Mouse (Mus musculus) stomach, embryonic 16.5 days (tissue): ENCODE measurements at regions not wholly inside any gene's neighbourhood (a gene's known extent, or its start where the extent isn't known, plus 50 kb on each side); places are given as distances from the start of the nearest gene placed in this dataset.

Experiments used
- ATAC-seq: fragments of 200-750 bp; cut with Nextera tagmentation; 2 replicates; pipeline ENCODE4 v1.8.0; 2017; ENCODE audit warnings: moderate number of reproducible peaks, moderate TSS enrichment; ENCODE audit not compliant: insufficient read depth, low FRiP score
- H3K27ac ChIP-seq: fragments of 300-500 bp; sonication (generic); 2 replicates; pipeline ENCODE4 v1.5.1; 2014; ENCODE audit warnings: low read length
- H3K27me3 ChIP-seq: fragments of 300-500 bp; sonication (generic); 2 replicates; pipeline ENCODE4 v1.6.1; 2014; ENCODE audit warnings: low read length, control low read depth, mixed read lengths; ENCODE audit not compliant: control insufficient read depth, insufficient read depth
- H3K36me3 ChIP-seq: fragments of 300-500 bp; sonication (generic); 2 replicates; pipeline ENCODE4 v1.6.1; 2014; ENCODE audit warnings: low read length; ENCODE audit not compliant: control insufficient read depth, insufficient read depth
- H3K4me1 ChIP-seq: fragments of 300-500 bp; sonication (generic); 2 replicates; pipeline ENCODE4 v1.6.1; 2014; ENCODE audit warnings: low read length, control low read depth, mixed read lengths; ENCODE audit not compliant: control insufficient read depth, insufficient read depth
- H3K4me2 ChIP-seq: fragments of 300-500 bp; sonication (generic); 2 replicates; pipeline ENCODE4 v1.6.1; 2014; ENCODE audit warnings: low read depth, low read length, mixed read lengths
- H3K4me3 ChIP-seq: fragments of 300-500 bp; sonication (generic); replicated peaks from 2 replicates; pipeline ENCODE4 v1.5.1; 2014; ENCODE audit warnings: mild to moderate bottlenecking, low read length
- H3K9ac ChIP-seq: fragments of 300-500 bp; sonication (generic); 2 replicates; pipeline ENCODE4 v1.6.1; 2014; ENCODE audit warnings: low read length
- H3K9me3 ChIP-seq: fragments of 300-500 bp; sonication (generic); replicated peaks from 2 replicates; pipeline ENCODE4 v1.6.1; 2016; ENCODE audit warnings: low read length, control low read depth; ENCODE audit not compliant: control insufficient read depth
- WGBS: fragments of 180-500 bp; shearing (Covaris S2); extraction: QIAGEN DNeasy Blood & Tissue Kit; methylation state at CpG from one replicate; pipeline ENCODE4 v1.1.7; 2014; 5-methylcytosine and 5-hydroxymethylcytosine counted together

GRCm38 (mm10) chr12:112412351-112412697 lies 76.9 kb upstream of the A530016L24Rik start:
- Histone ChIP-seq H3K36me3 (no peaks in the 10 kb centered on the region), H3K4me1 (no peaks in the 10 kb centered on the region), H3K4me2 (no peak overlapping the region), H3K27ac (no peak overlapping the region), H3K9ac (no peak overlapping the region), H3K9me3 (no peaks in the 10 kb centered on the region), H3K4me3 (no peak overlapping the region), H3K27me3 (no peaks in the 10 kb centered on the region)
- ATAC-seq, result no peak
- 42% methylated on average over 2 of the region's 2 CpGs for WGBS

- Histone ChIP-seq H3K27ac (no peak overlapping the region), H3K9me3 (no peaks in the 10 kb centered on the region), H3K4me1 (no peaks in the 10 kb centered on the region), H3K27me3 (no peaks in the 10 kb centered on the region), H3K9ac (no peak overlapping the region), H3K36me3 (no peaks in the 10 kb centered on the region), H3K4me2 (no peak overlapping the region), H3K4me3 (no peak overlapping the region)
- no peak for ATAC-seq
- 66% methylated on average over 18 of the region's 18 CpGs for WGBS
Observed at GRCm38 (mm10) chr12:112415926-112416473, 73.2 kb upstream of the A530016L24Rik start.

DNA sequence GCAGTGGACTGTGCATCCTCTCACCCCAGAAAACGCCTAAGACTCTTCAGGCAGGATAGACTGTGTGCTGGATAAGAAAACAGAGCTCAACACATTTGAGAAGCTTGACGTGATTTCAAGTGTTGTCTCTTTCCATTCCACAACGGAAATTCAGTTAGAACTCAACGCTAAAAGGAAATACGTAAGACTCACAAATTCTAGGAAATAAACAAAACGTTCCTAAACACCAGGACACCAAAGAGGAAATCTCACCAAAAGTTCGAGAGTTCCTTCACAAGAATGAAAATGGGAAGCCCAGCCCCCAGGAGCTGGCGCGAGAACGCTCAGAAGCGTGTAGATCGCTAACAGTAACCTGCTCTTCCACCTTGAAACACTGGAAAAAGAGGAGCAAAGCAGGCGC lies 72.7 kb upstream of the A530016L24Rik start:
- Histone ChIP-seq H3K27ac (no peak overlapping the region), H3K4me2 (no peak overlapping the region), H3K9me3 (no peaks in the 10 kb centered on the region), H3K27me3 (no peaks in the 10 kb centered on the region), H3K4me3 (no peak overlapping the region), H3K9ac (no peak overlapping the region), H3K36me3 (no peaks in the 10 kb centered on the region), H3K4me1 (no peaks in the 10 kb centered on the region)
- WGBS, result 68% methylated on average over 13 of the region's 13 CpGs
- no peak for ATAC-seq

- H3K27me3 ChIP-seq, result no peaks in the 10 kb centered on the region
- no peaks in the 10 kb centered on the region for H3K4me1 ChIP-seq
- no peak overlapping the region for H3K4me2 ChIP-seq
- no peak overlapping the region for H3K27ac ChIP-seq
- H3K9me3 ChIP-seq, result no peaks in the 10 kb centered on the region
- H3K9ac ChIP-seq, result no peak overlapping the region
- H3K4me3 ChIP-seq, result no peak overlapping the region
- 42% methylated on average over 12 of the region's 12 CpGs for WGBS
- no peak for ATAC-seq
- no peaks in the 10 kb centered on the region for H3K36me3 ChIP-seq
Observed at GRCm38 (mm10) chr12:112418636-112419035, 70.6 kb upstream of the A530016L24Rik start.

GRCm38 (mm10) chr12:112422177-112422576 lies 67.1 kb upstream of the A530016L24Rik start:
- Histone ChIP-seq H3K9me3 (no peaks in the 10 kb centered on the region), H3K4me2 (no peak overlapping the region), H3K4me3 (no peak overlapping the region), H3K4me1 (no peaks in the 10 kb centered on the region), H3K36me3 (no peaks in the 10 kb centered on the region), H3K27ac (no peak overlapping the region), H3K9ac (no peak overlapping the region), H3K27me3 (no peaks in the 10 kb centered on the region)
- ATAC-seq, result no peak
- 84% methylated on average over 9 of the region's 9 CpGs for WGBS

- Histone ChIP-seq H3K36me3 (no peaks in the 10 kb centered on the region), H3K4me1 (no peaks in the 10 kb centered on the region), H3K27ac (no peak overlapping the region), H3K9me3 (no peaks in the 10 kb centered on the region), H3K27me3 (no peaks in the 10 kb centered on the region), H3K4me2 (no peak overlapping the region), H3K4me3 (no peak overlapping the region), H3K9ac (no peak overlapping the region)
- 87% methylated on average over 6 of the region's 6 CpGs for WGBS
- ATAC-seq, result no peak
Observed at GRCm38 (mm10) chr12:112424150-112424549, 65.1 kb upstream of the A530016L24Rik start.

- Histone ChIP-seq H3K4me3 (no peak overlapping the region), H3K9me3 (no peaks in the 10 kb centered on the region), H3K36me3 (no peaks in the 10 kb centered on the region), H3K9ac (no peak overlapping the region), H3K27me3 (no peaks in the 10 kb centered on the region), H3K4me1 (no peaks in the 10 kb centered on the region), H3K27ac (no peak overlapping the region), H3K4me2 (no peak overlapping the region)
- 80% methylated on average over 9 of the region's 9 CpGs for WGBS
- no peak for ATAC-seq
Observed at GRCm38 (mm10) chr12:112426681-112427080, 62.6 kb upstream of the A530016L24Rik start.

GRCm38 (mm10) chr12:112430104-112430846 lies 59.0 kb upstream of the A530016L24Rik start:
- no peak overlapping the region for H3K4me2 ChIP-seq
- H3K9me3 ChIP-seq, result no peaks in the 10 kb centered on the region
- H3K9ac ChIP-seq, result no peak overlapping the region
- no peak overlapping the region for H3K27ac ChIP-seq
- 63% methylated on average over 22 of the region's 22 CpGs for WGBS
- no peaks in the 10 kb centered on the region for H3K27me3 ChIP-seq
- no peak overlapping the region for H3K4me3 ChIP-seq
- peaks cover 5% of the 10 kb centered on the region; the same call in 1 of the 2 replicates for H3K4me1 ChIP-seq
- no peak for ATAC-seq
- no peaks in the 10 kb centered on the region for H3K36me3 ChIP-seq

DNA sequence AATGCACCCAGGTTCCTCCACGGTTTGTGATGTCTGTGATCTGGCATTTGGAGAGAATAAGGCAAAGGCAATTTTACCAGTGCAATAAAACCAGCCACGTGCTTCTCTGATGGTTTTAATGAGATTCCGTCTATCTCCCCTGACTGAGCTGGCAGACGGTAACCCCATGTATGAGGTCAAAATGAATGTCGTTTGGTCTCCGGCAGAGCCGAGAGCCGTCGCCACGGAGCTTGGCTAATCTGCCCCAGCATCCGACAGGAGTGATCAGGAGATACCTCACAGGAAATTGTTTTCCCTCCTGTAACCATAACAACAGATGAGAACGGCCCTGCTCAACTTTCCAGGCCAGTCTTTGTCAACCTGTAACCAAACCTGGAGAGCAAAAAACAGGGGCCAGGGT lies 55.9 kb upstream of the A530016L24Rik start:
- H3K4me3 ChIP-seq, result no peak overlapping the region
- WGBS, result 41% methylated on average over 12 of the region's 12 CpGs
- ATAC-seq, result no peak

More for the DNA sequence above, 55.9 kb upstream of the A530016L24Rik start:
- no peaks in the 10 kb centered on the region for H3K9me3 ChIP-seq
- H3K36me3 ChIP-seq, result no peaks in the 10 kb centered on the region
- no peak overlapping the region for H3K9ac ChIP-seq
- H3K27ac ChIP-seq, result no peak overlapping the region
- H3K27me3 ChIP-seq, result no peaks in the 10 kb centered on the region
- H3K4me2 ChIP-seq, result no peak overlapping the region
- H3K4me1 ChIP-seq, result peaks cover 5% of the 10 kb centered on the region; the same call in 1 of the 2 replicates
